Mouse (Mus musculus) CH12.LX (cell line): Measurements from ENCODE around the gene Hoxd4.

Experiments used
- CTCF ChIP-seq, 2 experiments: IDR thresholded peaks in 1 of 2; conservative IDR thresholded peaks in 1 of 2; 2 replicates each; pipeline ENCODE4 v1.5.1; 2011 to 2012; ENCODE audit warnings: low read depth in 2 of 2, low read length in 2 of 2, improper control_type of control experiment in 1 of 2, inconsistent platforms in 1 of 2, mild to moderate bottlenecking in 1 of 2, moderate library complexity in 1 of 2
- EP300 ChIP-seq: IDR thresholded peaks from 2 replicates; pipeline ENCODE4 v1.6.1; 2011; ENCODE audit warnings: low read length, improper control_type of control experiment
- ETS1 ChIP-seq: conservative IDR thresholded peaks from 2 replicates; pipeline ENCODE4 v1.6.1; 2012; ENCODE audit warnings: low read depth, mild to moderate bottlenecking, inconsistent platforms, low read length, improper control_type of control experiment, moderate library complexity
- HCFC1 ChIP-seq: IDR thresholded peaks from 2 replicates; pipeline ENCODE4 v1.6.1; 2012; ENCODE audit warnings: low read depth, mild to moderate bottlenecking, inconsistent platforms, low read length, improper control_type of control experiment
- IRF4 ChIP-seq: IDR thresholded peaks from 2 replicates; pipeline ENCODE4 v1.6.1; 2014; ENCODE audit warnings: low read depth, mild to moderate bottlenecking, inconsistent platforms, low read length, improper control_type of control experiment
- MAFK ChIP-seq: IDR thresholded peaks from 2 replicates; pipeline ENCODE4 v1.6.1; 2011; ENCODE audit warnings: low read length, improper control_type of control experiment; ENCODE audit not compliant: insufficient replicate concordance
- MAZ ChIP-seq: IDR thresholded peaks from 2 replicates; pipeline ENCODE4 v1.6.1; 2012; ENCODE audit warnings: low read depth, mild to moderate bottlenecking, inconsistent platforms, low read length, improper control_type of control experiment, moderate library complexity
- MXI1 ChIP-seq: IDR thresholded peaks from 2 replicates; pipeline ENCODE4 v1.6.1; 2011; ENCODE audit warnings: mild to moderate bottlenecking, low read depth, low read length, improper control_type of control experiment
- POLR2A ChIP-seq: IDR thresholded peaks from 2 replicates; pipeline ENCODE4 v1.6.1; 2011; ENCODE audit warnings: low read depth, mild to moderate bottlenecking, improper control_type of control experiment, low read length
- RCOR1 ChIP-seq: conservative IDR thresholded peaks from 2 replicates; pipeline ENCODE4 v1.6.1; 2012; ENCODE audit warnings: low read depth, mild to moderate bottlenecking, inconsistent platforms, low read length, improper control_type of control experiment
- ZKSCAN1 ChIP-seq: IDR thresholded peaks from 2 replicates; pipeline ENCODE4 v1.6.1; 2012; ENCODE audit warnings: low read depth, inconsistent platforms, low read length, improper control_type of control experiment, borderline replicate concordance
- ZNF384 ChIP-seq: IDR thresholded peaks from 2 replicates; pipeline ENCODE4 v1.6.1; 2012; ENCODE audit warnings: low read depth, low read length, improper control_type of control experiment, inconsistent platforms

GRCm38 (mm10) chr2:74748436-74748995 lies 36.8 kb downstream of the Hoxd4 start:
- no peak for TF ChIP-seq IRF4
- TF ChIP-seq HCFC1 = no peak
- no peak for TF ChIP-seq EP300
- no peak for TF ChIP-seq RCOR1
- TF ChIP-seq POLR2A = no peak
- TF ChIP-seq ZNF384 = no peak
- TF ChIP-seq ZKSCAN1 = no peak
- TF ChIP-seq MAZ = no peak
- TF ChIP-seq MXI1 = no peak
- no peak for TF ChIP-seq CTCF (conservative IDR thresholded peaks at IDR 0.05 in 1 of 2, IDR thresholded peaks at IDR 0.05 in 1 of 2; ENCODE audit: low read depth in 2 of 2, low read length in 2 of 2)
- no peak for TF ChIP-seq ETS1
- TF ChIP-seq MAFK = no peak
